Mouse (Mus musculus): ENCODE measurements around the gene C1ql4.

The C1ql4 gene

GRCm38 (mm10) chr15:99087253-99088075, at the start of gene C1ql4:
TSS of gene C1ql4 (minus strand) at chr15:99087817.
- DNase-seq = peak; percentile 84

DNA sequence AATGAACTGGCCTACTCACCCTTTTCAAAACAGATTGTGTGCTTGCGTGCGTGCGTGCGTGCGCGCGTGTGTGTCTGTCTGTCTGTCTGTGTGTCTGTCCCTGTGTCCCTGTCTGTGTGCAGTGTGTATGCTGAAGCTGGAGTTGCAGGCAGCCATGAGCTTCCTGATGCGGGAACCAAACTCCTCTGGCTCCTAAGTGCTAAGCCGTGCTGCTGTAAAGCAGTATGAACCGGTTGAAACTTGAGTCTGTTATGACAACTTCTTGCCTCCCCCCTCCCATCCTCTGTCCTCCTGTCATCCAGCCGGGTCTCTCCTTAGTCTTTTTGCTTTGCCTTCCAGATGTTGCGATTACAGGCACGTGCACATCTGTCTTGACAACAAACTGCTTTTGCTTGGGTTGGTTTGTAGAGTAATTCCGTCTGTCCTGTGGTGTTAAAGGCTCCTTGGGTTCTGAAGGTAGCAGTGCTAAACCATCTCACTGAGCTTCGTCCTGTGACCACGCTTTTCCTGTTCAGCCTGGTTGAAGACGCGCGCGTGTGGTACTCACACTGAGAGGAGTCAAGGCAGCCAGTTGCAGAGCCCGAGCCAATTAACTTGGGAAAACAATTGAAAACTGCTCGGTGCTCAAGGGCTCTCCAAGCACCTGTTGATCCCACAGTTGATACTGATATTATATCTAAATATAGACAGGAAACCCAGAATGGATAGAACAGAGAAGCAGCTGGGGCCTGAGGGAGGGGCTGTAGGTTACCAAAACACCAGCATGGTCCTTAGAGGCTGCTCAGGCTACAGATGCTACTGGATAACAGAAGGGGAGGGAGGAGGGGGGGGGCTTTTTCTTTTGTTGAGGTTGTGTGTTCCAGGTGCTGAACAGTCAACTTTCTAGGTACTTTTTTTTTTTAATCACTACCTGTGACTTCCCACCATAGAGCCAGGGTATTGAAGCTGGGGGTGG, 42.6 kb upstream of the C1ql4 start:
- DNase-seq = peak; percentile 45

DNA sequence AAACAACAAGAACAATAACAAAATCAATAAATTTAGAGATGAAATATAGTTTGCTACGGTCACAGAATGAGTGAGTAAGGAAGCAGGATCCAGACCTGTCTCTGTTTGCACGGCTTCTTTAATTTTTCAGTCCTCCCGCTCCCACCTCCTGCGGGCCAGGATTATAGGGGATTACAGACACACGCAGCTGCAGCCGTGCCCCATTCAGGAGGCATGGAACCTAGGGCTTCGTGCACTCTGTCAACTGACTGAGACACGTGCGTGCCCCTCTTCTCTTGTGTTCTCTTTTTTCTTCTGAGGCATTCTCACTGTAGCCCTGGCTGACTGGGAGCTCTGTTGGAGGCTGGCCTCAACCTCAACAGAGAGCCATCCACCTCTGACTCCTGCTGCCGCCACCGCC, 41.8 kb upstream of the C1ql4 start:
- DNase-seq = peak; percentile 17

GRCm38 (mm10) chr15:99127851-99128522, 40.4 kb upstream of the C1ql4 start:
- DNase-seq = no peak

- DNase-seq = no peak
Observed at GRCm38 (mm10) chr15:99126816-99127365, 39.3 kb upstream of the C1ql4 start.

GRCm38 (mm10) chr15:99126081-99126815, 38.6 kb upstream of the C1ql4 start:
- peak; percentile 82 for DNase-seq

- DNase-seq = no peak
Observed at GRCm38 (mm10) chr15:99125711-99126080, 38.1 kb upstream of the C1ql4 start, which contains the start of gene Spats2. TSS of gene Spats2 (plus strand) at chr15:99125916.

DNA sequence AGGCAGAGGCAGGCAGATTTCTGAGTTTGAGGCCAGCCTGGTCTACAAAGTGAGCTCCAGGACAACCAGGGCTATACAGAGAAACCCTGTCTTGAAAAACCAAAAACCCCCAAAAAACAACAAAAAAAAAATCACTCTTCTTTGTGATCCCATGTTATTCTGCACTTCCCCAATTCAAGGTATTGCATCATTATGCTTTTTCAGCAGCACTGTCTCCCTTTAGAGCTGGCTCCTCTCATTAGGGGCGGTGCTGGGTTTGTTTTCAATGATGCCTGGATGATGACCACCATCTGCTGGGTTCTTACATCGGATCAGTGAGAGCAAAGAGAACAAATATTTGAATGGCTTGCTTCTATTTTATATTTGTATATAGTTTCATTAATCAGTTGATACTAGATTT, 35.0 kb upstream of the C1ql4 start:
- DNase-seq = no peak

DNA sequence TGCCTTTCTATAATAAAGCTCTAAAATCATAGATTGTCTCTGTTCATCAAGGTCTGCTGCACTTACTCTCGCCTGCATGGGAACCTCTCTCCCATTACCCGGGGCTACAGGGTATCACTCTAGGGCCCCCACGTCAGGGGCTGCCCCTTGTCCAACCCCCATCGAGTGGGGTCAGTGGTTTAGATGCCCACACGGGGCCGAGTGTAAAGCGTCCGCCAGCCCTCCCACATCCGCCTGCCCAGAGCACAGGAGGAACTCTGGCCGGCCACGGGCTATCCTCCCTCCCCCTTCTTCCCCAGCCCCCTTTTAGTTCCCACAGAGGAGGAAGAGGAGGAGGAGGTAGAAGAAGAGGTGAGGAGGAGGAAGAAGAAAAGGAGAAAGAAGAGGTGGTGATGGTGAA, 33.2 kb upstream of the C1ql4 start:
- no peak for DNase-seq

GRCm38 (mm10) chr15:99116539-99116938, 28.9 kb upstream of the C1ql4 start:
- no peak for DNase-seq

DNA sequence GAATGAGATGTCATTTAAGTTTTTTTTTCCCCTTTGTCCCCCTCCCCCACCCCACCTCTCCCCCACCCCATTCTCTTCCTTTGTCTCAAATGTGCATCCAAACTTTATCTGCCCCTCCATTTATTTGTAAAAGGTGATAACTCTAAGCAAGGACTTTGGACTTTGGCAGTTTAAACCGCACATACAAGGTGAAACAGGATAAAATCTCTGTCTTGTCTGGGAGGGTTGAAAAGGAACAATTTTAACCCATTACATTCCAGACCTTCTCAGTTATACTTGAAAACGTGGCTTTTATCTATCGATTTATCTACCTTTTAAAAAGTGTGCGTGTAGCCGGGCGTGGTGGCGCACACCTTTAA, 27.4 kb upstream of the C1ql4 start:
- DNase-seq = no peak

GRCm38 (mm10) chr15:99114312-99115064, 26.9 kb upstream of the C1ql4 start:
- no peak for DNase-seq

GRCm38 (mm10) chr15:99113396-99113975, 25.9 kb upstream of the C1ql4 start:
- DNase-seq = peak; percentile 52

GRCm38 (mm10) chr15:99112843-99113395, 25.3 kb upstream of the C1ql4 start:
- no peak for DNase-seq

DNA sequence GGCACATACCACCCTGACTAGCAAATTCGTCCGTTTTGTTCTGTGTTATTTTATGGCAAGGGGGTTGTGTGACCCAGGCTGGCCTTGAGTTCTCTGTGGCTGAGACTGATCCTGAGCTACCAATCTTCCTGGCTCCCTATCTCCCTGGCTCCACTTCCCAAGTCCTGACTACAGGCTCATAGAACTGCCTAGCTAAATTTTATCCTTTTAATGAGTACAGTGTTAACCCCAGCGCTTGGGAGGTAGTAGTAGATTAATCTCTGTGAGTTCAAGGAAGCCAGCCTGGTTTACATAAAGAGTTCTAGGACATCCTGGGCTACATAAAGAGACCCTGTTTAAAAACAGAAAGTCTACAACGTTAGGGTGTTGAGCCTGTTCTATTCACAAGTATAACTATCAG, 24.2 kb upstream of the C1ql4 start:
- DNase-seq = no peak

GRCm38 (mm10) chr15:99111139-99111538, 23.5 kb upstream of the C1ql4 start:
- no peak for DNase-seq

DNA sequence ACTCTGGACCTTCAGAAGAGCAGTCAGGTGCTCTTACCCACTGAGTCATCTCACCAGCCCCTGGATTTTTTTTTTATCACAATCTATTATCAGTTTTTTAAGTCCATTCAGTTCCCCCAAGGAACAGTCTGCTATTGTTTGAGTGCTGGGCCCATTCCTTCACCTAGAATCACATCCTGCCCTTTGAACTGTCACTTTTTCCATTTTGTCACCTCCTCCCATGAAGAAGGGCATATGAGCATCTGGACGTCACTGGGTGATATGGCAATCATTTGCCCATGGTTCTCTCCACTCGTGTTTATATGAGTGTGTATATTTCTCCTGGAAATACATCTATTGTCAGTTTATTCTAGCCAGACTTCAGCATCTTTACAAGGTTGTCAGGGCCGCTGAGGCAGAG, 20.2 kb upstream of the C1ql4 start:
- DNase-seq = no peak

DNA sequence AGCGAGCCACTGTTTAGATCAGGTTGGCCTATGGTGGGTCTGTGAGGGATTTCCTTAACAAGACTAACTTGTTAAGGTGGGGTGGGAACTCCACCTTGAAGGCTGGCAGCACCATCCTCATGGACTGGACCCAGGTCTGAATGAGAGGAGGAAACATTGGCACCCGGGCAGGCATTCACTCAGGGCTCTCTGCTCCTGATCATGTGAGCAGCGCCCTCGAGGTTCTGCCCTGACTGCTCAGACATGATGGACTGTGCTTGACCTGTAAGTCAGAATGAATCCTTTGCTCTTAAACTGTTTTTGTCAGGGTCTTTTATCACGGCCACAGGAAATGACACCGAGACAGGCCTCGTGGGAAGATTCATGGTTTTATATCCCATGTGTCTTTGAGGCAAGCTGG, 17.6 kb upstream of the C1ql4 start:
- no peak for DNase-seq

- no peak for DNase-seq
Observed at GRCm38 (mm10) chr15:99099984-99100383, 12.4 kb upstream of the C1ql4 start.

DNA sequence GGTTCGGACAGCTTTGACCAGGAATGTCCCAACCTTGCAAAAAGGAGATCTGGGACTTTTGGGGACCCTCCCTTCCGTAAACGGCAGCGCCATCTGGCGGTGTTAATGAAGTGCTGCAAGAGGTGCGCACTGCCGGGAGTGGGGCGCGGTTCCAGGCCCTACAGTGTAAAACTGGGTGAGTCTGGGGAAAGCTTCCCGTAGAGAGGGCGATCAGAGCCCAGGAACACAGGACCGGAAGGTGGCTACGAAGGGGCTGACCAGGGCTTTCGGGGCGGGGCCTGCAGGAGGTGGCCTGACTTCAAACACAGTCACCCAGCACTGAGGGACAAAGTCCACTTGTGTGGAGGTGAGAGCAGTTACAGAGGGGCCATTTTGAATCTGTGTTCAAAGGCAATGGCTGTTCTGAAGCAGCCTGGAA, 11.5 kb upstream of the C1ql4 start:
- DNase-seq = peak; percentile 74

DNA sequence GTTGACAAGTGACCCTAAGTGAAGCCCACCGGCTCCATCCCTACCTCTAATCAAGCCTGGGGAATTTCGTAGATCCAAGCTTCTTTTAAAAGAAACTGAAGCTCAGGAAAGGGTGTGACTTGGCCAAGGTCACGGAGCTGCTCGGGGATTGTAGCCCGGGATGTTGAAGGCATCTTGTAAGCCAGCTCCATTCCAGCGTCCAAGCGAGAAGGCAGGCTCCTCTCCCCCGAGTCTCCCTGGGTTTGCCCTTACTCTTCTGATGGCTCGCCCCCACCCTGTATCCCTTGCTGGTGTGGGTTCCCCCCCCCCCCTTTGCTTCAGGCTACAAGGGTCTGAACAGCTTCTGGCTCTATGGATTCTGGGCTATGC, 10.9 kb upstream of the C1ql4 start:
- DNase-seq = no peak
